ENCODE assay signal across 18 mouse cellular contexts in the genomic region with DNA sequence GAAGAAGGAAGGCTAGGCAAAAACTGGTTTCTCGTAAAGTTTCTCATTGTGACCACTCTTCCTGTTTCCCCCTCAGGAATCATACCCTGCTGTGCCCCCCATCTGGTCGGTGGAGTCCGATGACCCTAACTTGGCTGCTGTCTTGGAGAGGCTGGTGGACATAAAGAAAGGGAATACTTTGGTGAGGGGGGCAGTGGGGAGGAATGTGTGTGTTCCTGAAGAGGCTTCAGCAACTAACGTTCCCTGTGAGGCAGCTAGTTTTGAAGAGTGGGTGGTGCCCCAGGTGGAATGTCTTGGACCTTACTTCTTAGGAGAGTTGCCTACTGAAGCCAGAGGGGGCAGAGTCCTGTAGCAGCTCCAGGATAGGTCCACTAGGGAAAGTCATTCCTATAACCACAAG. TPM values are rescaled to one million over a fixed set of nuclear protein-coding genes. Genes with fewer than 3 reads are reported as not detected.
A peak's percentile ranks its signal among the peaks of the same experiment; 100 is the strongest.
DNase-seq lines count a peak whose midpoint lies in the region; ATAC-seq and TF ChIP-seq lines count a peak whose summit lies in the region.
"Had no signal": no experiment of that assay in that cellular context is flagged by ENCODE, and none has a peak within 500 bp of the region (broad histone marks: within the 10 kb centered on the region; RNA-seq: fewer than 3 reads in every experiment).

No protein-coding gene starts in this region.

- no peak overlapping the region for H3K4me3 ChIP-seq in forebrain, embryonic 12.5 days (replicated peaks)
- no peak overlapping the region for H3K4me3 ChIP-seq in forebrain, postnatal 0 days (ENCODE audit: low read depth, low read length)
- no peak overlapping the region for H3K4me3 ChIP-seq in kidney, embryonic 15.5 days (replicated peaks)
- no peak overlapping the region for H3K4me3 ChIP-seq in lung, postnatal 0 days (ENCODE audit: low read depth, low read length)
- H3K4me3 ChIP-seq in myocyte = peak overlapping the region; percentile 65
- H3K4me3 ChIP-seq: gastrocnemius, adult 2 months; left cerebral cortex, adult 2 months had no signal

- no peak for DNase-seq in forebrain, postnatal 0 days
- DNase-seq in kidney, adult 8-10 months = no peak
- DNase-seq in lung, postnatal 0 days (ENCODE audit: low spot score) = peak; percentile 74
- DNase-seq in lung, postnatal 10 days = no peak
- no peak for DNase-seq in frontal cortex, adult 2 months (ENCODE audit: extremely low spot score in 1 of 2, low spot score in 1 of 2)
- DNase-seq: adrenal gland, postnatal 10 days; cerebellum, adult 11-12 months; cerebellum, postnatal 25 days; gastrocnemius, adult 2 months; heart, adult 18-20 months; right cerebral cortex, adult 18-20 months; thymus, adult 18-20 months had no signal

- H3K4me2 ChIP-seq in forebrain, embryonic 12.5 days = peak overlapping the region; percentile 90; the same call in 1 of the 2 replicates
- H3K4me2 ChIP-seq in forebrain, postnatal 0 days (ENCODE audit: low read depth) = no peak overlapping the region
- peak overlapping the region; percentile 86; the same call in 1 of the 2 replicates for H3K4me2 ChIP-seq in kidney, embryonic 15.5 days
- H3K4me2 ChIP-seq in lung, postnatal 0 days (replicated peaks; ENCODE audit: low read depth, low read length) = peak overlapping the region; percentile 87; the same call in 1 of the 2 replicates
- H3K4me2 ChIP-seq in myocyte (ENCODE audit: low read depth) = peak overlapping the region; percentile 98

- peaks cover 35% of the 10 kb centered on the region for H3K4me1 ChIP-seq in forebrain, embryonic 12.5 days
- H3K4me1 ChIP-seq in forebrain, postnatal 0 days (ENCODE audit: insufficient read depth) = peaks cover 25% of the 10 kb centered on the region
- peaks cover 33% of the 10 kb centered on the region for H3K4me1 ChIP-seq in kidney, embryonic 15.5 days
- H3K4me1 ChIP-seq in lung, postnatal 0 days (ENCODE audit: insufficient read depth, low read depth, low read length) = peaks cover 12% of the 10 kb centered on the region; the same call in 1 of the 2 replicates

- TF ChIP-seq POLR2A in myocyte (IDR thresholded peaks at IDR 0.05; ENCODE audit: insufficient read length, low read depth) = no peak

- no peak for TF ChIP-seq CTCF in forebrain, postnatal 0 days (IDR thresholded peaks at IDR 0.05; ENCODE audit: low read depth)
- peak; percentile 42 for TF ChIP-seq CTCF in lung, postnatal 0 days (IDR thresholded peaks at IDR 0.05)

- peaks cover 56% of the 10 kb centered on the region for H3K36me3 ChIP-seq in forebrain, embryonic 12.5 days (replicated peaks)
- H3K36me3 ChIP-seq in forebrain, postnatal 0 days (ENCODE audit: insufficient read depth) = peaks cover 48% of the 10 kb centered on the region
- peaks cover 56% of the 10 kb centered on the region for H3K36me3 ChIP-seq in kidney, embryonic 15.5 days
- peaks cover 39% of the 10 kb centered on the region for H3K36me3 ChIP-seq in lung, postnatal 0 days (ENCODE audit: insufficient read depth, low read length)
- peaks cover 48% of the 10 kb centered on the region for H3K36me3 ChIP-seq in myocyte (ENCODE audit: control insufficient read depth, insufficient read depth)

- H3K9ac ChIP-seq in forebrain, embryonic 12.5 days = no peak overlapping the region
- H3K9ac ChIP-seq in forebrain, postnatal 0 days = no peak overlapping the region
- no peak overlapping the region for H3K9ac ChIP-seq in kidney, embryonic 15.5 days
- no peak overlapping the region for H3K9ac ChIP-seq in lung, postnatal 0 days (replicated peaks; ENCODE audit: low read depth)

- H3K9me3 ChIP-seq in forebrain, embryonic 12.5 days = no peaks in the 10 kb centered on the region
- H3K9me3 ChIP-seq in forebrain, postnatal 0 days (ENCODE audit: low read length) = no peaks in the 10 kb centered on the region
- H3K9me3 ChIP-seq in kidney, embryonic 15.5 days (replicated peaks) = no peaks in the 10 kb centered on the region
- H3K9me3 ChIP-seq in lung, postnatal 0 days (ENCODE audit: low read length) = no peaks in the 10 kb centered on the region

- no peak for ATAC-seq in forebrain, embryonic 12.5 days (ENCODE audit: low FRiP score)
- no peak for ATAC-seq in forebrain, postnatal 0 days
- no peak for ATAC-seq in kidney, embryonic 15.5 days (replicated peaks; ENCODE audit: low FRiP score)
- 0 out of 2 replicates have a peak, but pooled peaks have one; percentile 11 for ATAC-seq in lung, postnatal 0 days
- ATAC-seq: forebrain, embryonic 14.5 days had no signal

- H3K27ac ChIP-seq in forebrain, embryonic 12.5 days = no peak overlapping the region
- no peak overlapping the region for H3K27ac ChIP-seq in forebrain, postnatal 0 days (ENCODE audit: low read depth, low read length)
- H3K27ac ChIP-seq in kidney, embryonic 15.5 days = no peak overlapping the region
- peak overlapping the region; percentile 77 for H3K27ac ChIP-seq in lung, postnatal 0 days (ENCODE audit: low read length)
- H3K27ac ChIP-seq: gastrocnemius, adult 2 months; left cerebral cortex, adult 2 months had no signal

- H3ac ChIP-seq in myocyte (ENCODE audit: control insufficient read depth, insufficient read length) = no peak overlapping the region

- WGBS in forebrain, embryonic 12.5 days = 77% methylated on average over 4 of the region's 4 CpGs
- 86% methylated on average over 4 of the region's 4 CpGs for WGBS in forebrain, postnatal 0 days
- 81% methylated on average over 4 of the region's 4 CpGs for WGBS in kidney, embryonic 15.5 days
- WGBS in lung, postnatal 0 days = 56% methylated on average over 4 of the region's 4 CpGs

- peaks cover 33% of the 10 kb centered on the region for H3K79me2 ChIP-seq in myocyte (ENCODE audit: control insufficient read depth, insufficient read depth)

- no peak for TF ChIP-seq EP300 in lung, postnatal 0 days (IDR thresholded peaks at IDR 0.05)

- H3K27me3 ChIP-seq in forebrain, embryonic 12.5 days = no peaks in the 10 kb centered on the region
- no peaks in the 10 kb centered on the region for H3K27me3 ChIP-seq in forebrain, postnatal 0 days (ENCODE audit: insufficient read depth, low read length)
- H3K27me3 ChIP-seq in kidney, embryonic 15.5 days = no peaks in the 10 kb centered on the region
- no peaks in the 10 kb centered on the region for H3K27me3 ChIP-seq in lung, postnatal 0 days (replicated peaks; ENCODE audit: insufficient read depth, low read length)
- no peaks in the 10 kb centered on the region for H3K27me3 ChIP-seq in myocyte (ENCODE audit: control insufficient read depth, insufficient read depth, insufficient read length)

TF ChIP-seq in myocyte, 11 proteins besides CTCF, POLR2A, EP300 and RAD21:
- TF ChIP-seq SRF (IDR thresholded peaks at IDR 0.05; ENCODE audit: control insufficient read depth, insufficient read length, low read depth) (no peak), POLR2AphosphoS2 (IDR thresholded peaks at IDR 0.05; ENCODE audit: insufficient read length, low read depth) (no peak), MYOD1 (IDR thresholded peaks at IDR 0.05; ENCODE audit: control insufficient read depth in 1 of 3, insufficient read length in 2 of 3, low read depth in 2 of 3) (no peak), CEBPB (IDR thresholded peaks at IDR 0.05; ENCODE audit: insufficient read depth, poor library complexity, severe bottlenecking) (no peak), MAX (IDR thresholded peaks at IDR 0.05; ENCODE audit: low read depth) (no peak), REST (IDR thresholded peaks at IDR 0.05; ENCODE audit: insufficient read depth, insufficient read length) (no peak), USF1 (IDR thresholded peaks at IDR 0.05; ENCODE audit: low read depth) (no peak), E2F4 (IDR thresholded peaks at IDR 0.05; ENCODE audit: insufficient read depth) (no peak), TCF12 (IDR thresholded peaks at IDR 0.05; ENCODE audit: insufficient read depth, poor library complexity, severe bottlenecking) (no peak), MYOG (IDR thresholded peaks at IDR 0.05; ENCODE audit: control insufficient read depth in 1 of 3, insufficient read depth in 1 of 3, insufficient read length in 2 of 3, low read depth in 2 of 3) (no peak), TCF3 (IDR thresholded peaks at IDR 0.05; ENCODE audit: insufficient read length, low read depth) (no peak)

RNA-seq across cellular contexts. Expression of gene Ube2q1, which starts 2.6 kb away (rescaled TPM):
- 17.4 and 19.3 TPM in 2 replicates for polyA plus RNA-seq in forebrain, embryonic 12.5 days (2016; fragmentation: Nextera tagmentation; extraction: Ambion mirVana)
- total RNA-seq in forebrain, postnatal 0 days (2014; rRNA removed) = 68.9 and 71.9 TPM in 2 replicates
- polyA plus RNA-seq in forebrain, postnatal 0 days (2015; fragmentation: Nextera tagmentation; extraction: Ambion mirVana) = 9.5 and 9.9 TPM in 2 replicates
- 11.0 and 12.5 TPM in 2 replicates for polyA plus RNA-seq in kidney, embryonic 15.5 days (2015; fragmentation: Nextera tagmentation; extraction: Ambion mirVana)
- 12.4 and 13.4 TPM in 2 replicates for polyA plus RNA-seq in lung, postnatal 0 days (2015; fragmentation: Nextera tagmentation; extraction: Ambion mirVana)
- polyA plus RNA-seq in myocyte (2012; fragmentation: generic; extraction: Trizol) = 39.8 TPM
- polyA plus RNA-seq in frontal cortex, adult 2 months (2012; rRNA removed) = 56.9 and 58.0 TPM in 2 replicates

RNA-seq across cellular contexts. Expression of gene Chrnb2, which starts 11.6 kb away (rescaled TPM):
- polyA plus RNA-seq in forebrain, embryonic 12.5 days (2016; fragmentation: Nextera tagmentation; extraction: Ambion mirVana) = 18.9 and 21.3 TPM in 2 replicates
- total RNA-seq in forebrain, postnatal 0 days (2014; rRNA removed) = 32.8 and 41.9 TPM in 2 replicates
- polyA plus RNA-seq in forebrain, postnatal 0 days (2015; fragmentation: Nextera tagmentation; extraction: Ambion mirVana) = 14.5 and 17.3 TPM in 2 replicates
- 0.57 and 0.75 TPM in 2 replicates for polyA plus RNA-seq in kidney, embryonic 15.5 days (2015; fragmentation: Nextera tagmentation; extraction: Ambion mirVana)
- polyA plus RNA-seq in lung, postnatal 0 days (2015; fragmentation: Nextera tagmentation; extraction: Ambion mirVana) = 0.17 and 0.27 TPM in 2 replicates
- 0.42 TPM for polyA plus RNA-seq in myocyte (2012; fragmentation: generic; extraction: Trizol)
- 24.8 and 26.7 TPM in 2 replicates for polyA plus RNA-seq in frontal cortex, adult 2 months (2012; rRNA removed)

RNA-seq across cellular contexts. Expression of gene She, which starts 55.2 kb away (rescaled TPM):
- polyA plus RNA-seq in forebrain, embryonic 12.5 days (2016; fragmentation: Nextera tagmentation; extraction: Ambion mirVana) = 1.7 and 1.8 TPM in 2 replicates
- 1.8 and 2.1 TPM in 2 replicates for total RNA-seq in forebrain, postnatal 0 days (2014; rRNA removed)
- polyA plus RNA-seq in forebrain, postnatal 0 days (2015; fragmentation: Nextera tagmentation; extraction: Ambion mirVana) = 0.65 and 0.86 TPM in 2 replicates
- polyA plus RNA-seq in kidney, embryonic 15.5 days (2015; fragmentation: Nextera tagmentation; extraction: Ambion mirVana) = 6.6 and 7.5 TPM in 2 replicates
- 11.2 and 12.1 TPM in 2 replicates for polyA plus RNA-seq in lung, postnatal 0 days (2015; fragmentation: Nextera tagmentation; extraction: Ambion mirVana)
- not detected for polyA plus RNA-seq in myocyte (2012; fragmentation: generic; extraction: Trizol)
- polyA plus RNA-seq in frontal cortex, adult 2 months (2012; rRNA removed) = 2.0 and 2.4 TPM in 2 replicates
- total RNA-seq: megakaryocyte-erythroid progenitor cell, adult 5-6 weeks had no signal
